Mouse (Mus musculus) ES-E14 (cell line): ENCODE results near the gene Slc6a1.

Experiments
- CHD2 ChIP-seq: IDR thresholded peaks from 2 replicates; pipeline ENCODE4 v1.6.1; 2014; ENCODE audit warnings: mild to moderate bottlenecking, low read depth, low read length, inconsistent platforms
- ZC3H11A ChIP-seq: IDR thresholded peaks from 2 replicates; pipeline ENCODE4 v1.6.1; 2012; ENCODE audit warnings: low read depth, mild to moderate bottlenecking, inconsistent platforms, low read length, borderline replicate concordance

GRCm38 (mm10) chr6:114304668-114305067 lies 22.2 kb downstream of the Slc6a1 start:
- TF ChIP-seq CHD2 (no peak), ZC3H11A (no peak)
